Mouse (Mus musculus): Measurements from ENCODE around the gene Fam172a. TPM values are rescaled to one million over a fixed set of nuclear protein-coding genes. Genes with fewer than 3 reads are reported as not detected.

Gene Fam172a
- total RNA-seq, 2 experiments from 2014 or later = 34.8 to 35.0 TPM

GRCm38 (mm10) chr13:78178021-78178420 is 476.2 kb downstream of the Fam172a start:
- DNase-seq (ENCODE audit: low spot score in 2 of 2) = no peak

GRCm38 (mm10) chr13:78178771-78179170 is 476.9 kb downstream of the Fam172a start:
- DNase-seq (ENCODE audit: low spot score in 2 of 2) = no peak

GRCm38 (mm10) chr13:78179312-78180097 is 477.7 kb downstream of the Fam172a start:
- DNase-seq (ENCODE audit: low spot score in 2 of 2) = no peak

- no peak for DNase-seq (ENCODE audit: low spot score in 2 of 2)
Measured at GRCm38 (mm10) chr13:78180261-78180660, 478.4 kb downstream of the Fam172a start.

- no peak for DNase-seq (ENCODE audit: low spot score in 2 of 2)
Measured at GRCm38 (mm10) chr13:78181071-78181929, 479.5 kb downstream of the Fam172a start.

GRCm38 (mm10) chr13:78181930-78182558 is 480.2 kb downstream of the Fam172a start:
- DNase-seq (ENCODE audit: low spot score in 2 of 2) = no peak

GRCm38 (mm10) chr13:78183004-78183403 is 481.2 kb downstream of the Fam172a start:
- DNase-seq (ENCODE audit: low spot score in 2 of 2) = no peak

- DNase-seq (ENCODE audit: low spot score in 2 of 2) = no peak
Measured at GRCm38 (mm10) chr13:78183986-78184385, 482.2 kb downstream of the Fam172a start.

- no peak for DNase-seq (ENCODE audit: low spot score in 2 of 2)
Measured at GRCm38 (mm10) chr13:78184786-78185466, 483.1 kb downstream of the Fam172a start.

- no peak for DNase-seq (ENCODE audit: low spot score in 2 of 2)
Measured at GRCm38 (mm10) chr13:78186340-78186946, 484.6 kb downstream of the Fam172a start.

- no peak for DNase-seq (ENCODE audit: low spot score in 2 of 2)
Measured at GRCm38 (mm10) chr13:78187833-78188232, 486.0 kb downstream of the Fam172a start.

GRCm38 (mm10) chr13:78189586-78189985 is 487.8 kb downstream of the Fam172a start:
- no peak for DNase-seq (ENCODE audit: low spot score in 2 of 2)

GRCm38 (mm10) chr13:78193211-78193610 is 491.4 kb downstream of the Fam172a start:
- no peak for DNase-seq (ENCODE audit: low spot score in 2 of 2)

- no peak for DNase-seq (ENCODE audit: low spot score in 2 of 2)
Measured at GRCm38 (mm10) chr13:78194135-78194849, 492.5 kb downstream of the Fam172a start.

- no peak for DNase-seq (ENCODE audit: low spot score in 2 of 2)
Measured at GRCm38 (mm10) chr13:78194850-78195600, 493.2 kb downstream of the Fam172a start.

GRCm38 (mm10) chr13:78195601-78196115 is 493.8 kb downstream of the Fam172a start:
- no peak for DNase-seq (ENCODE audit: low spot score in 2 of 2)

GRCm38 (mm10) chr13:78196236-78196796 is 494.5 kb downstream of the Fam172a start:
- DNase-seq (ENCODE audit: low spot score in 2 of 2) = no peak

GRCm38 (mm10) chr13:78197286-78197818 is 495.5 kb downstream of the Fam172a start:
- no peak for DNase-seq (ENCODE audit: low spot score in 2 of 2)
